Mouse (Mus musculus) forebrain, embryonic 16.5 days (tissue): ENCODE data around the gene Otud1. TPM values are rescaled to one million over a fixed set of nuclear protein-coding genes. Genes with fewer than 3 reads are reported as not detected.

Experiments
- ATAC-seq: fragments of 200-750 bp; cut with Nextera tagmentation; 2 replicates; pipeline ENCODE4 v1.8.0; 2017; ENCODE audit warnings: mild to moderate bottlenecking, moderate library complexity
- H3K27ac ChIP-seq: fragments of 300-500 bp; sonication (generic); 2 replicates; pipeline ENCODE4 v1.5.1; 2014; ENCODE audit warnings: low read length, control low read depth
- H3K27me3 ChIP-seq: fragments of 300-500 bp; sonication (generic); replicated peaks from 2 replicates; pipeline ENCODE4 v1.6.1; 2014; ENCODE audit warnings: low read length; ENCODE audit not compliant: control insufficient read depth, insufficient read depth
- H3K36me3 ChIP-seq: fragments of 300-500 bp; sonication (generic); 2 replicates; pipeline ENCODE4 v1.6.1; 2014; ENCODE audit not compliant: control insufficient read depth, insufficient read depth
- H3K4me1 ChIP-seq: fragments of 300-500 bp; sonication (generic); replicated peaks from 2 replicates; pipeline ENCODE4 v1.6.1; 2014; ENCODE audit warnings: low read length; ENCODE audit not compliant: control insufficient read depth, insufficient read depth
- H3K4me2 ChIP-seq: fragments of 300-500 bp; sonication (generic); 2 replicates; pipeline ENCODE4 v1.6.1; 2014; ENCODE audit warnings: mild to moderate bottlenecking, low read length, control low read depth
- H3K4me3 ChIP-seq: fragments of 300-500 bp; sonication (generic); replicated peaks from 2 replicates; pipeline ENCODE4 v1.5.1; 2014; ENCODE audit warnings: mild to moderate bottlenecking, low read length, control low read depth
- H3K9ac ChIP-seq: fragments of 300-500 bp; sonication (generic); replicated peaks from 2 replicates; pipeline ENCODE4 v1.6.1; 2014; ENCODE audit warnings: low read depth, low read length, control low read depth
- H3K9me3 ChIP-seq: fragments of 300-500 bp; sonication (generic); 2 replicates; pipeline ENCODE4 v1.6.1; 2016; ENCODE audit warnings: low read length; ENCODE audit not compliant: control insufficient read depth
- WGBS: fragments of 180-500 bp; shearing (Covaris S2); extraction: QIAGEN DNeasy Blood & Tissue Kit; methylation state at CpG from one replicate; pipeline ENCODE4 v1.1.7; 2014; 5-methylcytosine and 5-hydroxymethylcytosine counted together
- polyA plus RNA-seq: library from polyadenylated mRNA; unstranded; fragments of >200 nt; fragmentation: Nextera tagmentation; extraction: Ambion mirVana; gene quantifications from 2 replicates; pipeline ENCODE4 v1.2.1, GENCODE M21; 2015

Gene Otud1
- polyA plus RNA-seq, 1 experiment from 2014 or later: 1.6 TPM

DNA sequence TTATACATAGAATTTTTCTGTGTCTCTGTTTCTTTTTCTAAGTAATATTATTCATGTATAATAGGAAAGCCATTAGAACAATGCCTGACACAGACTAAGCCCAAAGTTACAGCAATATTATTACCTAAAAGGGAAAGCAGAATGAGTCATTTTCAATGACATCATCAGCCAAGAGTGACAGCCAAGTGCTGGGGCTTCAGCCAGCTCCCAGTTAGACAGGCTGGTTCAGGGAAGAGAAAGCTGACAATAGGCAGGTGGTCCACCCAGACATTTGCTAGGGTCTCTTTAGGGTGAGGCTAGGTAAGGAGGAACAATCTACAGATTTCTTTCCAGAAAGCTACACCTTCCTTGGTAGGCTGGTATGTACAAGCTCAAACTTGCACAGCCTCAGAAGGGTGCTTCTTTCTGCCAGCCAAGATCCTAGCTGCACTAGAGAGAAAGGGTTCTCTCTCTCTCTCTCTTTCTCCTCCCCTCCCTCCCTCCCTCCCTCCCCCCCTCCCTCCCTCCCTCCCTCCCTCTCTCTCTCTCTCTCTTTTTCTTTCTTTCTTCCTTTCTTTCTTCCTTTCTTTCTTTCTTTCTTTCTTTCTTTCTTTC is 45.6 kb downstream of the Otud1 start:
- 0 out of 2 replicates have a peak, but pooled peaks cover 6% of the 10 kb centered on the region for H3K4me1 ChIP-seq
- H3K9ac ChIP-seq: no peak overlapping the region
- H3K4me2 ChIP-seq: no peak overlapping the region
- peak; percentile 38 for ATAC-seq
- H3K36me3 ChIP-seq: no peaks in the 10 kb centered on the region
- no peaks in the 10 kb centered on the region for H3K9me3 ChIP-seq
- no peak overlapping the region for H3K27ac ChIP-seq
- no peak overlapping the region for H3K4me3 ChIP-seq
- no peaks in the 10 kb centered on the region for H3K27me3 ChIP-seq

DNA sequence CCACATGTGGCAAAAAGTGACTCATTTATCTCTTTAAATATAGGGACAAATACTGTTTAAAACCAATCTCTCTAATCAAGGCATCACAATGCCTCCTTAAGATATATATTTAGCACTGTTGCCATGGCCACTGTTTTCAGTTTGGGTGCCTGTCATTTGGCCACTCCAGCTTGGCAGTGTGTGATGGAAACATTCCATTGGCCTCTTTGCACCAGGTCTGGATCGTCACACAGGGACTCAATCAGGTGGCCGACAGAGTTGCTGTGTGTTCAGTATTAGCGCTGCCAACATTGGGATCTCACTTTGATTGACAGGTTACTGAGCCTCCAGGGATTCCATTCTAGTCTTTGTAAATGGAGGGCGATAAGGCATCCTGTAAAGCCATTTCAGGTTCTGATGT is 46.1 kb downstream of the Otud1 start:
- 36% methylated on average over 4 of the region's 4 CpGs for WGBS
- peak; percentile 66 for ATAC-seq
- H3K4me2 ChIP-seq: no peak overlapping the region
- no peak overlapping the region for H3K9ac ChIP-seq
- H3K27me3 ChIP-seq: no peaks in the 10 kb centered on the region
- H3K27ac ChIP-seq: no peak overlapping the region
- no peak overlapping the region for H3K4me3 ChIP-seq
- no peaks in the 10 kb centered on the region for H3K9me3 ChIP-seq
- 0 out of 2 replicates have a peak, but pooled peaks cover 6% of the 10 kb centered on the region for H3K4me1 ChIP-seq
- H3K36me3 ChIP-seq: no peaks in the 10 kb centered on the region

GRCm38 (mm10) chr2:19704272-19704671 is 46.7 kb downstream of the Otud1 start:
- Histone ChIP-seq H3K27me3 (no peaks in the 10 kb centered on the region), H3K27ac (no peak overlapping the region), H3K4me2 (no peak overlapping the region), H3K9ac (no peak overlapping the region), H3K4me1 (0 out of 2 replicates have a peak, but pooled peaks cover 6% of the 10 kb centered on the region), H3K9me3 (no peaks in the 10 kb centered on the region), H3K36me3 (no peaks in the 10 kb centered on the region), H3K4me3 (no peak overlapping the region)
- ATAC-seq: 0 out of 2 replicates have a peak, but pooled peaks have one; percentile 26

DNA sequence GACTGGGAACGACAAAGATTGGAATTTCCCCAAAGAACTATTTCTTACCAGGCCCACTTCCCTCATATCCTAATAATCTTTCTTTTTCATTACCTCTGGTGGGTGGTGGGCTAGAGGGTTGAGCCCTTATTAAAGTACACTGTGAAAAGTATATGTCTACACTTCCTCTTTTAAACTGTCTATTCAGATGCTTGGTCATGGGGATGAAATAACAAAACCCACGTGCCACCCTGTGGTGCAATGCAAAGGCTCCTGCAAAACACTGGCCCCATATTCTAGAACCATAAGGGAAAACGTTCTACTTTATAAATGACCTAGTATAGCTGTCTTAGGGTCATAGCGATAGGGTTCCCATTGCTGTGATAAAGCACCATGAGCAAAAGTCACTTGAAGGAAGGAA is 49.3 kb downstream of the Otud1 start:
- ATAC-seq: no peak
- H3K4me1 ChIP-seq: 0 out of 2 replicates have a peak, but pooled peaks cover 6% of the 10 kb centered on the region
- no peak overlapping the region for H3K4me2 ChIP-seq
- H3K4me3 ChIP-seq: no peak overlapping the region
- H3K27me3 ChIP-seq: no peaks in the 10 kb centered on the region
- no peak overlapping the region for H3K27ac ChIP-seq
- WGBS: 87% methylated on average over 4 of the region's 4 CpGs
- H3K9me3 ChIP-seq: no peaks in the 10 kb centered on the region
- H3K36me3 ChIP-seq: no peaks in the 10 kb centered on the region
- H3K9ac ChIP-seq: no peak overlapping the region

Other genes starting within 250 kb of the Otud1 start
- not detected in 2 replicates for gene Ptf1a, start 212.1 kb upstream of the Otud1 start, polyA plus RNA-seq
- not detected in 2 replicates for gene 4921504E06Rik, start 103.8 kb upstream of the Otud1 start, polyA plus RNA-seq